Mouse (Mus musculus) yolk sac, embryonic 10.5 days (tissue): ENCODE results near the gene Etv6.
A peak's percentile ranks its signal among the peaks of the same experiment; 100 is the strongest.

ENCODE experiments used
- DNase-seq: peaks from one replicate; pipeline ENCODE4 v3.0.0-alpha.2; 2017; ENCODE audit warnings: low spot score

Etv6 gene

GRCm38 (mm10) chr6:134210675-134211457 is 175.4 kb downstream of the Etv6 start:
- no peak for DNase-seq

GRCm38 (mm10) chr6:134211458-134211776 is 175.9 kb downstream of the Etv6 start:
- DNase-seq: no peak

GRCm38 (mm10) chr6:134217747-134218146 is 182.2 kb downstream of the Etv6 start:
- DNase-seq: peak; percentile 16

GRCm38 (mm10) chr6:134218441-134218840 is 182.9 kb downstream of the Etv6 start:
- DNase-seq: no peak

GRCm38 (mm10) chr6:134219358-134219757 is 183.9 kb downstream of the Etv6 start:
- DNase-seq: no peak

- no peak for DNase-seq
Observed at GRCm38 (mm10) chr6:134220209-134220777, 184.8 kb downstream of the Etv6 start.

GRCm38 (mm10) chr6:134222248-134222929 is 186.9 kb downstream of the Etv6 start:
- peak; percentile 68 for DNase-seq

GRCm38 (mm10) chr6:134225564-134225963 is 190.1 kb downstream of the Etv6 start:
- no peak for DNase-seq

GRCm38 (mm10) chr6:134226349-134227169 is 191.1 kb downstream of the Etv6 start:
- DNase-seq: no peak

- no peak for DNase-seq
Observed at GRCm38 (mm10) chr6:134236311-134236710, 200.8 kb downstream of the Etv6 start.

GRCm38 (mm10) chr6:134238455-134238854 is 203.0 kb downstream of the Etv6 start:
- no peak for DNase-seq

- DNase-seq: no peak
Observed at GRCm38 (mm10) chr6:134240988-134241387, 205.5 kb downstream of the Etv6 start.

GRCm38 (mm10) chr6:134243119-134243518 is 207.6 kb downstream of the Etv6 start:
- no peak for DNase-seq

GRCm38 (mm10) chr6:134243546-134243945 is 208.0 kb downstream of the Etv6 start:
- no peak for DNase-seq

- DNase-seq: no peak
Observed at GRCm38 (mm10) chr6:134244071-134244470, 208.6 kb downstream of the Etv6 start.

- DNase-seq: no peak
Observed at GRCm38 (mm10) chr6:134246109-134246508, 210.6 kb downstream of the Etv6 start.

- DNase-seq: no peak
Observed at GRCm38 (mm10) chr6:134247324-134247723, 211.8 kb downstream of the Etv6 start.

- no peak for DNase-seq
Observed at GRCm38 (mm10) chr6:134248720-134249119, 213.2 kb downstream of the Etv6 start.

GRCm38 (mm10) chr6:134250764-134251163 is 215.3 kb downstream of the Etv6 start:
- no peak for DNase-seq

GRCm38 (mm10) chr6:134251364-134251763 is 215.9 kb downstream of the Etv6 start:
- DNase-seq: no peak

- DNase-seq: no peak
Observed at GRCm38 (mm10) chr6:134252081-134252755, 216.7 kb downstream of the Etv6 start.

GRCm38 (mm10) chr6:134256369-134256768 is 220.9 kb downstream of the Etv6 start:
- no peak for DNase-seq
